Mouse (Mus musculus) heart, embryonic 15.5 days (tissue): ENCODE data around the gene Tlr5. TPM values are rescaled to one million over a fixed set of nuclear protein-coding genes. Genes with fewer than 3 reads are reported as not detected.

Experiments used
- ATAC-seq: fragments of 200-750 bp; cut with Nextera tagmentation; replicated peaks from 2 replicates; pipeline ENCODE4 v1.8.0; 2017; ENCODE audit warnings: low read depth, moderate TSS enrichment; ENCODE audit not compliant: insufficient number of reproducible peaks, insufficient read depth, low FRiP score
- H3K27ac ChIP-seq: fragments of 300-500 bp; sonication (generic); 2 replicates; pipeline ENCODE4 v1.5.1; 2015; ENCODE audit warnings: mild to moderate bottlenecking, inconsistent platforms
- H3K27me3 ChIP-seq: fragments of 300-500 bp; sonication (generic); 2 replicates; pipeline ENCODE4 v1.6.1; 2015; ENCODE audit warnings: inconsistent platforms
- H3K36me3 ChIP-seq: fragments of 300-500 bp; sonication (generic); 2 replicates; pipeline ENCODE4 v1.6.1; 2015; ENCODE audit warnings: mild to moderate bottlenecking, inconsistent platforms
- H3K4me1 ChIP-seq: fragments of 300-500 bp; sonication (generic); replicated peaks from 2 replicates; pipeline ENCODE4 v1.6.1; 2015; ENCODE audit warnings: inconsistent platforms
- H3K4me2 ChIP-seq: fragments of 300-500 bp; sonication (generic); 2 replicates; pipeline ENCODE4 v1.6.1; 2015; ENCODE audit warnings: inconsistent platforms, mild to moderate bottlenecking, moderate library complexity
- H3K4me3 ChIP-seq: fragments of 300-500 bp; sonication (generic); 2 replicates; pipeline ENCODE4 v1.5.1; 2015; ENCODE audit warnings: mild to moderate bottlenecking, inconsistent platforms
- H3K9ac ChIP-seq: fragments of 300-500 bp; sonication (generic); 2 replicates; pipeline ENCODE4 v1.6.1; 2015; ENCODE audit warnings: mild to moderate bottlenecking, inconsistent platforms
- H3K9me3 ChIP-seq: fragments of 300-500 bp; sonication (generic); replicated peaks from 2 replicates; pipeline ENCODE4 v1.6.1; 2016; ENCODE audit warnings: inconsistent platforms
- WGBS: fragments of 180-500 bp; shearing (Covaris S2); methylation state at CpG from one replicate; pipeline ENCODE4 v1.1.7; 2015; ENCODE audit warnings: mixed read lengths; 5-methylcytosine and 5-hydroxymethylcytosine counted together
- polyA plus RNA-seq: library from polyadenylated mRNA; unstranded; fragments of >200 nt; fragmentation: Nextera tagmentation; extraction: Ambion mirVana; gene quantifications from 2 replicates; pipeline ENCODE4 v1.2.1, GENCODE M21; 2015

Gene Tlr5
- polyA plus RNA-seq, 1 experiment from 2014 or later = 2.4 TPM

- Histone ChIP-seq H3K4me1 (no peaks in the 10 kb centered on the region), H3K9me3 (no peaks in the 10 kb centered on the region), H3K36me3 (no peaks in the 10 kb centered on the region), H3K4me3 (no peak overlapping the region), H3K27me3 (no peaks in the 10 kb centered on the region), H3K27ac (no peak overlapping the region), H3K9ac (no peak overlapping the region), H3K4me2 (no peak overlapping the region)
- ATAC-seq = no peak
- WGBS = 67% methylated on average over 9 of the region's 9 CpGs
Observed at GRCm38 (mm10) chr1:182968732-182969131, 14.1 kb downstream of the Tlr5 start.

DNA sequence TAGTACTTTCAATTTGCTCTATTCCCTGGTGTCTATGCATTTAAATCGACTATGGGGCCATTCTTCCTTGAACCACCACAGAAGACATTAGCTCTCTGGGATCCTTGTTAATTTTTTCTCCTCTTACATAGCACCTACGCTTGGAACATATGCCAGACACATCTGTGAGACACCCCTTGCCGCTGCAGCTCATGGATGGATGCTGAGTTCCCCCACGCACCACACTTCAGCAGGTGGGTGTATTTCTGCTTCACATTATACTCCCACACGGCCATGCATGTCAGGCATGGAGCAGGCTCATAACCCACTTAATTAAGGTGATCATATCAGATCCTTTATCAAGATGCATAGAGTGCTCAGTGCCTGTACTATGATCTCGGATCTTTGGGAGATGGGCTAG is 17.7 kb downstream of the Tlr5 start:
- H3K4me3 ChIP-seq = no peak overlapping the region
- no peak overlapping the region for H3K4me2 ChIP-seq
- H3K4me1 ChIP-seq = no peaks in the 10 kb centered on the region
- H3K9me3 ChIP-seq = no peaks in the 10 kb centered on the region
- H3K27me3 ChIP-seq = no peaks in the 10 kb centered on the region
- no peak overlapping the region for H3K9ac ChIP-seq
- H3K36me3 ChIP-seq = no peaks in the 10 kb centered on the region
- WGBS = 85% methylated on average over 6 of the region's 6 CpGs
- no peak overlapping the region for H3K27ac ChIP-seq
- ATAC-seq = no peak

DNA sequence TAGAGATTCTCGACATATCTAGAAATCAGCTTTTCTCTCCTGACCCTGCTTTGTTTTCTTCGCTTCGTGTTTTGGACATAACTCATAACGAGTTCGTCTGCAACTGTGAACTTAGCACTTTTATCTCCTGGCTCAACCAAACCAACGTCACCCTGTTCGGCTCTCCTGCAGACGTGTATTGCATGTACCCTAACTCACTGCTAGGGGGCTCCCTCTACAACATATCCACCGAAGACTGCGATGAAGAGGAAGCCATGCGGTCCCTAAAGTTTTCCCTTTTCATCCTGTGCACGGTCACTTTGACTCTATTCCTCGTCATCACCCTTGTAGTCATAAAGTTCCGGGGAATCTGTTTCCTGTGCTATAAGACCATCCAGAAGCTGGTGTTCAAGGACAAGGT is 20.2 kb downstream of the Tlr5 start:
- no peak overlapping the region for H3K4me2 ChIP-seq
- no peaks in the 10 kb centered on the region for H3K27me3 ChIP-seq
- H3K4me3 ChIP-seq = no peak overlapping the region
- WGBS = 79% methylated on average over 14 of the region's 14 CpGs
- H3K36me3 ChIP-seq = no peaks in the 10 kb centered on the region
- H3K4me1 ChIP-seq = no peaks in the 10 kb centered on the region
- H3K27ac ChIP-seq = no peak overlapping the region
- ATAC-seq = no peak
- no peaks in the 10 kb centered on the region for H3K9me3 ChIP-seq
- no peak overlapping the region for H3K9ac ChIP-seq

- H3K4me2 ChIP-seq = no peak overlapping the region
- ATAC-seq = no peak
- H3K4me3 ChIP-seq = no peak overlapping the region
- 50% methylated on average over 6 of the region's 6 CpGs for WGBS
- H3K4me1 ChIP-seq = peaks cover 12% of the 10 kb centered on the region
- no peaks in the 10 kb centered on the region for H3K9me3 ChIP-seq
- H3K27ac ChIP-seq = no peak overlapping the region
- H3K27me3 ChIP-seq = no peaks in the 10 kb centered on the region
- H3K36me3 ChIP-seq = no peaks in the 10 kb centered on the region
- H3K9ac ChIP-seq = no peak overlapping the region
Observed at GRCm38 (mm10) chr1:182980702-182981101, 26.1 kb downstream of the Tlr5 start.

DNA sequence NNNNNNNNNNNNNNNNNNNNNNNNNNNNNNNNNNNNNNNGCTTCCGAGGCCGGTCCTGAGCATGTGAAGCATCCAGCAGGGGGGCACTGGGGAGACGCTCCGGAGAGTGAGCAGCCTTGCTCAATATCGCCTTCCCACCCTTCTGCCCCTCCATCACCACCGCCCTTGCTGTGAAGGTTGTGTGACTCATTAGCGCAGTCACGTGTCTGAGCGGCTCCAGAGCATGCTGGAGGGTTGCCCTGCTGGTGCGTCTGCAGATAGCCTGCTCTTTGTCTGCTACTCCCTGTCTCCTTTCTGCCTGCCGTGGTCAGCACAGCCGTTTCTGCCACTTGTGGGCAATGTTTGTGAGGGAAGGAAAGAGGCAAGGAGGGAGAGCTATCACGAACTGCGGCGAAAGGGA is 28.4 kb downstream of the Tlr5 start:
- under 1% methylated on average over 13 of the region's 15 CpGs for WGBS
- ATAC-seq = peak; percentile 93

DNA sequence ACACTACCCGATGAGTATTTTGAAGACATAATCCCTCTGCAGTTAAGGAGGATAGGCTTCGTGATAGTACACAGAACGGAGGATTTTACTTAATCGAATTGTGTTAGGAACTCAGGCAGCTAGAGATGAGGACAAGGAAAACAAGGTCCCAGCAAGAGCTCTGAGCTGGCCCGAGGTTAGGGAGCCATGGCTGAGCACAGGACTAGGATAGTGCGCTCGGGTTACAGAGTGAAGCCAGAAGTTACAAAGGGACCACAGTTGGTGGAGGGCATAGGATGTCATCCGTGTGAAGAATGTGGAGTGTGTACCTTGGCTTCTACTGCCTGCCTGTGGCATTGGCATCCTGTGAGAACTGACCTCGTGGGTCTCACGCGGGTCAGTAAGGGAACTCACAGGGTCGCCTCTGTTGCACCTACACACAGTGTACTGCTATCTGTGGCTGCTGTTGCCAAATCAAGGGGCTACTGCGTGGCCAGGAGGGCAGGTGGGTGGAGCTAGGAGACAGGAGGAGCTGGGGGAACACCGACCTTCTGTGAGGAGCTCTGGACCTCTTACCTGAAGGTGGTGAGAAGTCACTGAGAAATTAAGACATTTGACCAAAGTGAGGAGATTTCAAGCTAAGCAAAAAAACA is 29.0 kb downstream of the Tlr5 start:
- no peaks in the 10 kb centered on the region for H3K36me3 ChIP-seq
- 39% methylated on average over 14 of the region's 14 CpGs for WGBS
- peak overlapping the region; percentile 73 for H3K27ac ChIP-seq
- H3K9ac ChIP-seq = peak overlapping the region; percentile 52
- peaks cover 20% of the 10 kb centered on the region for H3K4me1 ChIP-seq
- ATAC-seq = no peak
- H3K27me3 ChIP-seq = no peaks in the 10 kb centered on the region
- peak overlapping the region; percentile 43 for H3K4me3 ChIP-seq
- H3K4me2 ChIP-seq = peak overlapping the region; percentile 72
- no peaks in the 10 kb centered on the region for H3K9me3 ChIP-seq

More for the DNA sequence above, 28.4 kb downstream of the Tlr5 start:
- no peaks in the 10 kb centered on the region for H3K36me3 ChIP-seq
- H3K9ac ChIP-seq = peak overlapping the region; percentile 52
- H3K27me3 ChIP-seq = no peaks in the 10 kb centered on the region
- no peaks in the 10 kb centered on the region for H3K9me3 ChIP-seq
- H3K27ac ChIP-seq = peak overlapping the region; percentile 73
- peak overlapping the region; percentile 43 for H3K4me3 ChIP-seq
- H3K4me1 ChIP-seq = peaks cover 20% of the 10 kb centered on the region
- H3K4me2 ChIP-seq = peak overlapping the region; percentile 72

DNA sequence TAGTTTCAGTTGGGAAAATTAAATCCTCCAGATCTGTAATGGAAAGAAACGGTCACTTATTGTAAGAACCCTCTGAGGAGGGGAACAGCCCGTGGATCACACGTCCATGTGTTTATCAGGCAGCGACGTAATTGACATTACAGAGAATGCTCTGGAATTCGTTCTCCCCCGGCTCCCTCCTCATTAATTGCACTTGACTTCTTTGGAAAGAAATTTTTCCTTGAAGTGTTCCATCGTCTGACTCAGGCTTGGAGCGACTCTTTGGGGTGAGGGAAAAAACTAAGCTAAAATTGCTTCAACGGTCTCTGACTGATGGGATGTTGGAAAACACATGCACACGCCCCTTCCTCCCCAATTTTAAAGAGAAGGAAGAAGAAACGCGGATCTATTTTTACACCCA is 31.7 kb downstream of the Tlr5 start:
- no peak for ATAC-seq
- H3K9ac ChIP-seq = no peak overlapping the region
- no peaks in the 10 kb centered on the region for H3K27me3 ChIP-seq
- H3K4me1 ChIP-seq = peaks cover 19% of the 10 kb centered on the region
- 27% methylated on average over 13 of the region's 13 CpGs for WGBS
- no peaks in the 10 kb centered on the region for H3K36me3 ChIP-seq
- peak overlapping the region; percentile 60 for H3K27ac ChIP-seq
- no peak overlapping the region for H3K4me3 ChIP-seq
- H3K9me3 ChIP-seq = no peaks in the 10 kb centered on the region
- H3K4me2 ChIP-seq = no peak overlapping the region

- Histone ChIP-seq H3K4me2 (no peak overlapping the region), H3K9ac (no peak overlapping the region), H3K27me3 (no peaks in the 10 kb centered on the region), H3K9me3 (no peaks in the 10 kb centered on the region), H3K27ac (peak overlapping the region; percentile 60), H3K36me3 (no peaks in the 10 kb centered on the region), H3K4me3 (no peak overlapping the region), H3K4me1 (peaks cover 20% of the 10 kb centered on the region)
- no peak for ATAC-seq
- WGBS = 70% methylated on average over 11 of the region's 11 CpGs
Observed at GRCm38 (mm10) chr1:182986750-182987149, 32.2 kb downstream of the Tlr5 start.

DNA sequence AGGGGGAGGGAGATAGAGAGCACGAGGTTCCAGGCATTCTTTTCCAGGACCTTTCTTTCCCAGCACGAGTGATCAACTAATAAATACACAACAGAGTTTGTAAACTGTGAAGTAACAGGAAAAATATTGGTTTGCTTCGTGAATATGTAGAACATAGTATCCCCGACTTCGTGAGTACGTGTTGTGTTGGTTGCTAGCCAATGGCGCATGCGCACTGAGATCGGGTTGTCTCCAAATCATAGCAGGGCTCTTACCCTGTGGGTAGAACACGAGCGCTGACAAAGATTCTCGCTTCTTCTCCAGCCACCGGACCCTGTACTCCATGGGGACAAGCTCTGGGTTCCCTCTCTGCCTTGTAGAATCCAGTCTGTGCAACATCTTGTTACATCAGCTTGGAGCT is 33.2 kb downstream of the Tlr5 start:
- H3K4me3 ChIP-seq = no peak overlapping the region
- H3K27ac ChIP-seq = no peak overlapping the region
- 82% methylated on average over 13 of the region's 13 CpGs for WGBS
- H3K9ac ChIP-seq = no peak overlapping the region
- H3K9me3 ChIP-seq = no peaks in the 10 kb centered on the region
- H3K27me3 ChIP-seq = no peaks in the 10 kb centered on the region
- no peak for ATAC-seq
- no peaks in the 10 kb centered on the region for H3K36me3 ChIP-seq
- H3K4me2 ChIP-seq = no peak overlapping the region
- H3K4me1 ChIP-seq = peaks cover 20% of the 10 kb centered on the region

GRCm38 (mm10) chr1:182988646-182989045 is 34.1 kb downstream of the Tlr5 start:
- no peak overlapping the region for H3K4me3 ChIP-seq
- H3K4me2 ChIP-seq = no peak overlapping the region
- H3K27ac ChIP-seq = no peak overlapping the region
- H3K9ac ChIP-seq = no peak overlapping the region
- H3K9me3 ChIP-seq = no peaks in the 10 kb centered on the region
- no peaks in the 10 kb centered on the region for H3K27me3 ChIP-seq
- WGBS = 62% methylated on average over 3 of the region's 3 CpGs
- ATAC-seq = peak; percentile 36; the same call in 1 of the 2 replicates
- H3K4me1 ChIP-seq = peaks cover 13% of the 10 kb centered on the region
- H3K36me3 ChIP-seq = no peaks in the 10 kb centered on the region

DNA sequence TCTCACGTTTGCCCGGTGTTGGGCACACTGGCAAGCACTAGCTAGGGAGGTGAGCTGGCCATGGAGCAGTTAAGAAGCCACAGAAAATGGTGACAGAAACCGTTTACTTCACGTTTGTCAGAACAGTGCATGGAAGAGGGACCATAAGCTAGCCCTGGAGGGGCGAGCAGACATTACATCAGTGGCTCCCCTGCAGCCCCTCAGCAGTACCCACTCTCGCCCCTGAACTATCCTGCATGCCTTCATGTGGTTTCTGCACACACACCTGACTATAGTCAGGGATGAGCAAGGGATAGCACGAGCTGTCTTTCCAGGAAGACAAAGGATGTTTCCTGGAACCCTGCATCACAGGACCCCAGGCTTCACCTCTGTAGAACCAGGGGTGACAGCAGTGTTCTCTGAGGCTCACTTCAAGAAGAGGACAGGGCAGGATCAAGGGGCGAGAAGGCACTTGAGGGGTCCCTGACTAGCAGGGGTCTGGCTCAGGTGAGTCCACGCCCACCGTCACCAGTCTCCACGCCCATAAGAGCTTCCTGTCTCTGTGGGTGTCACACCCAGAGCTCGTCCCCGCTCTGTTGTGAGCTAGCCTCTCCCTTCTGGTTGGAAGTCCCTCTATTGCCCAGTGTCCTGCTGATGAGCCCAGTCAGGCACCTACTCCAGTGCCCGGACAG is 35.6 kb downstream of the Tlr5 start:
- no peaks in the 10 kb centered on the region for H3K36me3 ChIP-seq
- H3K27ac ChIP-seq = no peak overlapping the region
- no peak overlapping the region for H3K9ac ChIP-seq
- no peak for ATAC-seq
- no peaks in the 10 kb centered on the region for H3K9me3 ChIP-seq
- no peak overlapping the region for H3K4me2 ChIP-seq
- no peaks in the 10 kb centered on the region for H3K27me3 ChIP-seq
- peaks cover 11% of the 10 kb centered on the region for H3K4me1 ChIP-seq
- 77% methylated on average over 14 of the region's 14 CpGs for WGBS
- H3K4me3 ChIP-seq = no peak overlapping the region
